Mouse (Mus musculus): ENCODE measurements around the gene Cacna1d. TPM values are rescaled to one million over a fixed set of nuclear protein-coding genes. Genes with fewer than 3 reads are reported as not detected.

Gene Cacna1d
- polyA plus RNA-seq, 1 experiment from 2014 or later: 10.0 TPM

DNA sequence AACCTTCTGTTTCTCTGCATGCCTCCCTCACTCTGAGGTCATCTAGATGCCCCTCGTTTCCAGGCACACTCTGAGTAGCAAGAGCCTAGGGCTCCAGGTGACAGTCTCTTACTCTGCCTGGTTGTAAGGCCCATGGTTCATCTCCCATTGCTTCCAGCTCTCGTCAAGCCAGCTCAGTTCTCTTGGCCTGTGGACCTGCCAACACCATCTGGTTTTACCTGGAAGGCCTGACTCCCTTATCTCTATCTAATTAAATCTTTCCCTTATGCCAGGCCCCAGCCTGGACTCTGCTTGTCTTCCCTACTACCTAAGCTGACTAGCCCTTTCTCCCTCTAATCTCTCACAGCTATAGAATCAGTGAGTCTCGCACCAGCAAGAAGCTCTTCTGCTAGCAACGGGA lies 124.2 kb downstream of the Cacna1d start:
- Histone ChIP-seq H3K9me3 (replicated peaks) (no peaks in the 10 kb centered on the region), H3K4me3 (no peak overlapping the region), H3K27me3 (replicated peaks) (no peaks in the 10 kb centered on the region), H3K4me2 (no peak overlapping the region), H3K27ac (ENCODE audit: poor library complexity, severe bottlenecking) (no peak overlapping the region), H3K4me1 (replicated peaks) (0 out of 2 replicates have a peak, but pooled peaks cover 6% of the 10 kb centered on the region), H3K36me3 (no peaks in the 10 kb centered on the region), H3K9ac (no peak overlapping the region)
- ATAC-seq (ENCODE audit: insufficient number of reproducible peaks, low FRiP score): no peak
- 65% methylated on average over 4 of the region's 4 CpGs for WGBS

DNA sequence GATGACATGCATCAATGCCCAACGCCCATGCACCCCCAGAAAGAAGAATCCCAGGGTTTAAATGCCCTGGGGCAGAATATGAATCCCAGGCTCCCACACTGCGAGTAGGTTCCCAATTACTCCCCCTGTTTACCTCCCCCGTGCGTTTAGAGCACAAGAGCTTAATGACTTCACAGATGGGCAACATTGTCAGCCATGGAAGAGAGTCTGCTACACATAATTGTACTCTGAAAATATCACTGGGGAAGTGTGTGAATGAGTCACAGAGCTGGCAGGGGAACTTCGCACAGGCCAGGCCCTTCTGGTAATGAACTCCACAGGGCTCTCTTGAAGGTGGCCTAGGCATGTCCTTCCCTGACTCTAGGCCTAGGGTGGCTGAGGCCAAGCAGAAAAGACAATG lies 125.4 kb downstream of the Cacna1d start:
- Histone ChIP-seq H3K4me3 (no peak overlapping the region), H3K4me1 (replicated peaks) (0 out of 2 replicates have a peak, but pooled peaks cover 6% of the 10 kb centered on the region), H3K36me3 (no peaks in the 10 kb centered on the region), H3K9me3 (replicated peaks) (no peaks in the 10 kb centered on the region), H3K27me3 (replicated peaks) (no peaks in the 10 kb centered on the region), H3K4me2 (no peak overlapping the region), H3K9ac (no peak overlapping the region), H3K27ac (ENCODE audit: poor library complexity, severe bottlenecking) (no peak overlapping the region)
- no peak for ATAC-seq (ENCODE audit: insufficient number of reproducible peaks, low FRiP score)
- WGBS: 73% methylated on average over 5 of the region's 5 CpGs

DNA sequence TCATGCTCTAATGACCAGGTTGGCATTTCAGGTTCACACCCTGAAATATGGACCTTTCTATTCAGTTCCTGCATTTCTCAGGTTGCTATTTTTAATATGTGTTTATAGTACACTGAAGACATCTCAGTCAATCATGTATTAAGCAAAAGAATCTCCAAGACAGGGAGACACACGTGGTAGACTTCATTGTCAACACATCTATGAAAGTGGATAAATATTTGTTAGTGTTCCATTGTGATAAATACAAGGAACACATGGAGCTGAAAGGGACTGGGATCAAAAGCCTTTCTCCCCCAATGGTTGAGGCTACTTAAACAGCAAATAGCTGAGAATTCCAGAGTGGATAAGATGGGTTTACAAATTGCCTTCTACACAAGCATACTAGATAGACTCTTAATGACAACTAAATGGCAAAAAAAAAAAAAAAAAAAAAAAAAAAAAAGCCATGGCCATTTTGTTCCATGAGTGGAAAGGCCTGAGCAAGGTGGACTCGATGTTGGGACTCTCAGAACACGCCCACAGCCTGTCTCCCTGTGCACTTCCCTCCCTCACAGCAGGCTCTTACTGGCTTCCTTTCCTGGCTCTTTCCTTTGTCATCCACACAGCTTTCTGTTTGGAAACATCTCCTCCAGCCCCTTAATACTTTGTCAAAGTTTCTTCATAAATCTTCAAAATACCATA lies 127.6 kb downstream of the Cacna1d start:
- Histone ChIP-seq H3K4me3 (no peak overlapping the region), H3K27me3 (replicated peaks) (no peaks in the 10 kb centered on the region), H3K9me3 (replicated peaks) (no peaks in the 10 kb centered on the region), H3K36me3 (no peaks in the 10 kb centered on the region), H3K27ac (ENCODE audit: poor library complexity, severe bottlenecking) (no peak overlapping the region), H3K9ac (no peak overlapping the region), H3K4me2 (no peak overlapping the region), H3K4me1 (replicated peaks) (0 out of 2 replicates have a peak, but pooled peaks cover 6% of the 10 kb centered on the region)
- WGBS: 71% methylated on average over 3 of the region's 3 CpGs
- ATAC-seq (ENCODE audit: insufficient number of reproducible peaks, low FRiP score): no peak

GRCm38 (mm10) chr14:30362370-30362769 lies 128.9 kb downstream of the Cacna1d start:
- no peak overlapping the region for H3K9ac ChIP-seq
- no peaks in the 10 kb centered on the region for H3K9me3 ChIP-seq (replicated peaks)
- H3K4me2 ChIP-seq: no peak overlapping the region
- H3K36me3 ChIP-seq: no peaks in the 10 kb centered on the region
- H3K4me1 ChIP-seq (replicated peaks): 0 out of 2 replicates have a peak, but pooled peaks cover 6% of the 10 kb centered on the region
- no peak overlapping the region for H3K4me3 ChIP-seq
- WGBS: 63% methylated on average over 4 of the region's 4 CpGs
- no peak for ATAC-seq (ENCODE audit: insufficient number of reproducible peaks, low FRiP score)
- no peaks in the 10 kb centered on the region for H3K27me3 ChIP-seq (replicated peaks)
- H3K27ac ChIP-seq (ENCODE audit: poor library complexity, severe bottlenecking): no peak overlapping the region

DNA sequence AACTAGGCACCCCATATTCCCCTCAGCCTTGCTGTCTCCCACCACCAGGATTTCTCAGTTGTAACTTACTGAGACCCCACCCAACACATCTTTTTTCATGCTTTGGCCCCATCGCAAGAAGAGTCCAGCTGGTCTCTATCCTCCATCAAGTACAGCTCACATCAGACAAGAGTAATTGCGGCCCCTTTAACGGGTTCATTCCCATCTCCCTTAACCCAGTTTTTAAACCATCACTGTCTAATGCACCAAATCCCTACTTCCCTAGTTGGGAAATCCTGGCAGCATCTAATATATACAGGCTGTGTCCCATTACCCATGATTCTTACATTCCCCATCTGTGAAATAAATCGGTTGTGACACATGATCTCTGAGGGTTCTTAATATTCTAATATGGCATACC lies 130.8 kb downstream of the Cacna1d start:
- Histone ChIP-seq H3K9ac (no peak overlapping the region), H3K27me3 (replicated peaks) (0 out of 2 replicates have a peak, but pooled peaks cover 3% of the 10 kb centered on the region), H3K36me3 (no peaks in the 10 kb centered on the region), H3K27ac (ENCODE audit: poor library complexity, severe bottlenecking) (no peak overlapping the region), H3K4me3 (no peak overlapping the region), H3K4me2 (no peak overlapping the region), H3K9me3 (replicated peaks) (no peaks in the 10 kb centered on the region), H3K4me1 (replicated peaks) (0 out of 2 replicates have a peak, but pooled peaks cover 6% of the 10 kb centered on the region)
- WGBS: 74% methylated on average over 4 of the region's 4 CpGs
- ATAC-seq (ENCODE audit: insufficient number of reproducible peaks, low FRiP score): no peak

- Histone ChIP-seq H3K4me2 (no peak overlapping the region), H3K36me3 (no peaks in the 10 kb centered on the region), H3K4me3 (no peak overlapping the region), H3K9me3 (replicated peaks) (no peaks in the 10 kb centered on the region), H3K9ac (no peak overlapping the region), H3K27ac (ENCODE audit: poor library complexity, severe bottlenecking) (no peak overlapping the region), H3K4me1 (replicated peaks) (0 out of 2 replicates have a peak, but pooled peaks cover 6% of the 10 kb centered on the region), H3K27me3 (replicated peaks) (peaks cover 6% of the 10 kb centered on the region)
- ATAC-seq (ENCODE audit: insufficient number of reproducible peaks, low FRiP score): no peak
- 64% methylated on average over 6 of the region's 6 CpGs for WGBS
Measured at GRCm38 (mm10) chr14:30360004-30360403, 131.3 kb downstream of the Cacna1d start.

GRCm38 (mm10) chr14:30358028-30358427 lies 133.2 kb downstream of the Cacna1d start:
- no peaks in the 10 kb centered on the region for H3K9me3 ChIP-seq (replicated peaks)
- H3K27ac ChIP-seq (ENCODE audit: poor library complexity, severe bottlenecking): no peak overlapping the region
- WGBS: 65% methylated on average over 1 of the region's 1 CpGs
- peaks cover 6% of the 10 kb centered on the region; the same call in 1 of the 2 replicates for H3K4me1 ChIP-seq (replicated peaks)
- H3K36me3 ChIP-seq: no peaks in the 10 kb centered on the region
- no peak for ATAC-seq (ENCODE audit: insufficient number of reproducible peaks, low FRiP score)
- no peak overlapping the region for H3K4me2 ChIP-seq
- no peak overlapping the region for H3K9ac ChIP-seq
- no peak overlapping the region for H3K4me3 ChIP-seq
- H3K27me3 ChIP-seq (replicated peaks): peaks cover 19% of the 10 kb centered on the region

DNA sequence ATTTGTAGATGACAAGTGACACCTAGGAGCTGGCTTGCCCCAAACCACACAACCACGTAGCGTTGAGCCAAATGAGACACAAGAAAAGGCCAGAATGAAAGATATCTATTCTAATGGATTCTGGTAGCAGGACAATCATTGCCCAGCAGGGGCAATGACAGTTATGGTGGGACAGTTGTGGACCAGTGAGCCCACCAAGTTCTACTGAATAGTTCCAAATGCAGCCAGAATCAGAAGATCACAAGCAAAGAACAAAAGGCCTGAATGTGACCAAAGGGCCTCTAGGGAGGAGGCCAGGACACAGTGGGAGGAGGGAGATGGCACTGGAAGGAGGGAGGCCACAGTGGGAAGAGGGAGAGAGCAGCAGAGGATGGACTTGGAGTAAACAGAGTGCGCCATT lies 134.8 kb downstream of the Cacna1d start:
- H3K27ac ChIP-seq (ENCODE audit: poor library complexity, severe bottlenecking): no peak overlapping the region
- H3K36me3 ChIP-seq: no peaks in the 10 kb centered on the region
- ATAC-seq (ENCODE audit: insufficient number of reproducible peaks, low FRiP score): no peak
- peaks cover 19% of the 10 kb centered on the region for H3K27me3 ChIP-seq (replicated peaks)
- 75% methylated on average over 3 of the region's 3 CpGs for WGBS
- H3K4me1 ChIP-seq (replicated peaks): peaks cover 5% of the 10 kb centered on the region
- H3K9ac ChIP-seq: no peak overlapping the region
- no peak overlapping the region for H3K4me3 ChIP-seq
- H3K9me3 ChIP-seq (replicated peaks): no peaks in the 10 kb centered on the region
- H3K4me2 ChIP-seq: no peak overlapping the region

DNA sequence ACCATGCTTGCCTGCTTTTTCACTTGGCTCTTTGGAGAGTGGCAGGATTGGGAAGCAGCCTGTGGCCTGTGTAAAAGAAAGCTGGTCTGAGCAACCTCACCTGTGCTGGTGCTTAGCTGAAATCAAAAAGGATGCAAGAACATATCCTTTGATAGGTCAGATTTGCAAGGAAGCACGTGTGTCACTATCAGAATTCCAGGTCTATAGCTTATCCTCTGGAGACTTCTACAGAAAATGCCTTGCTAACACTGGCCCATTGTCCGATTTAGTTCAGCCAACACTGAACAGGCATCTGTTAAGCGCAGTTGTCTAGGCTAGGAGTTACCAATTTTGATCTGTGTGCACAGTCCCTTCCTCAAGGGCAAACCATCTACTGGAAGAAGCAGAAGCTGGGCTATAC lies 136.5 kb downstream of the Cacna1d start:
- ATAC-seq (ENCODE audit: insufficient number of reproducible peaks, low FRiP score): no peak
- H3K4me2 ChIP-seq: no peak overlapping the region
- no peak overlapping the region for H3K9ac ChIP-seq
- H3K27me3 ChIP-seq (replicated peaks): peaks cover 19% of the 10 kb centered on the region
- H3K27ac ChIP-seq (ENCODE audit: poor library complexity, severe bottlenecking): no peak overlapping the region
- 50% methylated on average over 3 of the region's 3 CpGs for WGBS
- H3K9me3 ChIP-seq (replicated peaks): no peaks in the 10 kb centered on the region
- H3K4me3 ChIP-seq: no peak overlapping the region
- H3K4me1 ChIP-seq (replicated peaks): peaks cover 12% of the 10 kb centered on the region
- no peaks in the 10 kb centered on the region for H3K36me3 ChIP-seq

DNA sequence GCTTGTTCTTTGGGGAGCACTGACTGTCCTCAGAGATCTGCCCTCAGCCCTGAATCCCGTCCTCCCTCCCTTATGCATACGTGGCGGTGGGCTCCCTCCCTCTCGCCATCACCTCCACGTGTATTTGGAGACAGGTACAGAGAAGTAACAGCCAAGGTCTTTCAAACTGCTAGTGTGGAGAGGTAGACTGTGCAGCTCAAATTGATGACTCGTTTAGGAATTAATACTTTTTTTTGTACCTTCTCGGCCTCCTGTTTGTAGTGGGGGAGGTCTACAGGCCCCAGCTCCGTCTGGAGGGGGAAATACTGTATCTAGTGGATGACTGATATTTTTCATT lies 137.2 kb downstream of the Cacna1d start:
- ATAC-seq (ENCODE audit: insufficient number of reproducible peaks, low FRiP score): no peak
- 8% methylated on average over 8 of the region's 8 CpGs for WGBS

DNA sequence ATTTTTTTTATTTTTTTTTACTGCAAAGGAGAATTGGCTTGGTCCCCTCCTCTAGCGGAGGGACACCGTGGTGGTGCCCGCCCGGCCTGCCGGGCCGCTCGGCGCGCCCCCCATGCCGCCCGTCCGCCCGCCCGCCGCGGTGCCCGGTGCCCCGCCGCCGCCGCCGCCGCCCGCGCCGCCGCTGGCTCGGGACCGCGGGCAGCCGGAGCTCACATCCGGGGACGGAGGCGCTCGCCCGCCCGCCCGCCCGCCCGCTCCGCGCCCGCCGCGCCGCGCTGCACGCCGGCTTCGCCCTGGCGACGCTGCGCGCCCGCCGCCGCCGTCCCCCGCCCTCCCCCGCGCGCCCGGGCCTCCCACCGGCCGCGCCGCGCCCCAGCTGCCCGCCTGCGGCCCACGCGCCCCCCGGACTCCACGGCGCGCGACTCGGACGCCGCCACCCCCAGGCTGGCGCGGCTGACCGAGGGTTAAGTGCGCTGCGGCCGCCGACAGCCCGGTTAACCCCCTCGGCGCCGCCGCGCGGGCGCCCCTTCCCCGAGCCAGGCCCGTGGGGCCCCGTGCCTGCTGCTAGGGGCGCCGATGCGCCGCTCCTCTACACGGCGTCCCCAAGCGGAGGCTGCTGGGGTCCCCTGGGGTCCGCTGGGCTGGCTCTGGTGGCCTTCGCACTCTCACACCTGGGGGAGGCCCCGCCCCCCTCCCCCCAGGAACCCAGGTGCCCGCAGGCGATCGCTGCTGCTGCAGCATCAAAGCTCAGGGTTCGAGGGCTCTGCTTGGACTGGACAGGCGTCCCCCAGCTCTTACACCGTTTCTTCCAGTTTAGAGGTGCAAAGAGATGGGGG lies 137.7 kb downstream of the Cacna1d start:
- Histone ChIP-seq H3K4me3 (peak overlapping the region; percentile 69), H3K9ac (peak overlapping the region; percentile 80), H3K27ac (ENCODE audit: poor library complexity, severe bottlenecking) (no peak overlapping the region; the same call in 1 of the 2 replicates), H3K9me3 (replicated peaks) (no peaks in the 10 kb centered on the region), H3K36me3 (no peaks in the 10 kb centered on the region), H3K4me2 (peak overlapping the region; percentile 98), H3K27me3 (replicated peaks) (peaks cover 23% of the 10 kb centered on the region), H3K4me1 (replicated peaks) (peaks cover 19% of the 10 kb centered on the region)
- ATAC-seq (ENCODE audit: insufficient number of reproducible peaks, low FRiP score): peak; percentile 57
- WGBS: 9% methylated on average over 109 of the region's 114 CpGs

More for the DNA sequence above, 137.2 kb downstream of the Cacna1d start:
- Histone ChIP-seq H3K27me3 (replicated peaks) (peaks cover 23% of the 10 kb centered on the region), H3K9me3 (replicated peaks) (no peaks in the 10 kb centered on the region), H3K9ac (peak overlapping the region; percentile 80), H3K4me2 (peak overlapping the region; percentile 98), H3K4me1 (replicated peaks) (peaks cover 18% of the 10 kb centered on the region), H3K36me3 (no peaks in the 10 kb centered on the region), H3K27ac (ENCODE audit: poor library complexity, severe bottlenecking) (no peak overlapping the region), H3K4me3 (peak overlapping the region; percentile 69)

Data from heart, embryonic 12.5 days (tissue).